8 mouse cellular contexts compared by ENCODE assay signal in the genomic region with DNA sequence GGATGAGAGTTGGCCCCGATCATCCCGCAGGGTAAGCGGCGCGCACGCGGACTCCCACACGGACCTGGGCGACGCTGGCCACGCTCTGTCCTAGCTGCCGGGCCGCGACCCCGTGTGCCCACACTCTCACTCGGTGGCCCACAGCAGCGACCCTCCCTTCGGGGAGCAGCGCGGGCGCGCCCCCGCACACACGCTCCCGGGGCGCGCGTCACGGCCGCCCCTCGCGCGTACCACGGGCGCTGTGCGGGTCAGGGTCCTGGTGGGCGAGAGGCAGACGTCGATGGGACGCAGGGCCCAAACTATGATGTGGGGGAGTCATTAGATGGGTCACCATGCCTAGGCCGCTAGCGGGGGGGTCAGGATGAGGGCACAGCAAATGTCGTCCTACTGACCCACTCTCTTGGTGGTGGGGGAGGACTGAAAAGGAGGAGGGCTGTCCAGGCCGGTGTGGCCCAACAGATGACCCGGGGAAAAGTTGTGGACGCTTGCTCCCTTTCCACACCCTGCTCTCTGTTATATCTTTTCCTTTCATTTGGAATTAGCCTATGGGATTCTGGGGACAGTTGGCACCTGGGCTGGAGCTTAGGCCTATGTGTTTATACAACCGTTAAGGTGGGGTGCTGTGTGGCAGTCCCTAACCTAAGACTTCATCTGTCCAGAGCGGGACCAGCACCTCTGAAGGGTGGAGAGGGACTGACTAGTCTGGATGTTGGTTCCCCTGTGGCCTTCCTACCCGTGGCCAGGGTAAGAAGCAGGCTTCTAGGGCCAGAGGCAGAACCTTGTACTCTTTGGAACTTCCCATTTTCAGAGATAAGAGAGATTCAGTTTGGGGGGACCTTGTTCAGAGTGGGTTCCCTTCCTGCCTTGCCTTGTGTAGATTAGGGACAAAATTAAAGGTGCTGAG. TPM values are rescaled to one million over a fixed set of nuclear protein-coding genes. Genes with fewer than 3 reads are reported as not detected.
DNase-seq lines count a peak whose midpoint lies in the region; ATAC-seq and TF ChIP-seq lines count a peak whose summit lies in the region.

No protein-coding gene starts in this region.

- TF ChIP-seq EP300 in MEL (IDR thresholded peaks at IDR 0.05; ENCODE audit: low read depth in 1 of 2, low read length in 2 of 2), result peak in 1 of 2 experiments; percentile 80; a peak in 2 of 4 replicates

- H3K4me2 ChIP-seq in embryonic facial prominence, embryonic 13.5 days, result peak overlapping the region; percentile 84
- H3K4me2 ChIP-seq in hindbrain, embryonic 15.5 days, result peak overlapping the region; percentile 83

- no peak for TF ChIP-seq CTCF in kidney, adult 2 months (conservative IDR thresholded peaks at IDR 0.05; ENCODE audit: insufficient read depth, insufficient read length, low read depth, low read length)
- TF ChIP-seq CTCF in MEL (IDR thresholded peaks at IDR 0.05 in 2 of 3, conservative IDR thresholded peaks at IDR 0.05 in 1 of 3; ENCODE audit: control insufficient read depth in 1 of 3, insufficient read depth in 1 of 3, low read depth in 2 of 3, low read length in 3 of 3, poor library complexity in 1 of 3, severe bottlenecking in 1 of 3), result no peak

- intact Hi-C loops in gastrocnemius, postnatal 14 days (cut with DNase I; ENCODE audit: low total_unique reads), result no loop called here

- no peaks in the 10 kb centered on the region for H3K9me3 ChIP-seq in MEL (replicated peaks; ENCODE audit: insufficient read depth, low read length)
- H3K9me3 ChIP-seq in embryonic facial prominence, embryonic 13.5 days, result no peaks in the 10 kb centered on the region
- no peaks in the 10 kb centered on the region for H3K9me3 ChIP-seq in hindbrain, embryonic 15.5 days
- peaks cover 11% of the 10 kb centered on the region for H3K9me3 ChIP-seq in megakaryocyte, embryonic 14.5 days

- no peaks in the 10 kb centered on the region for H3K36me3 ChIP-seq in kidney, adult 2 months (ENCODE audit: control insufficient read depth, insufficient read depth, low read length)
- peaks cover 0 to 22% of the 10 kb centered on the region in 2 experiments; a peak in 2 of 4 replicates for H3K36me3 ChIP-seq in MEL (ENCODE audit: control insufficient read depth in 1 of 2, insufficient read depth in 2 of 2, low read length in 2 of 2)
- H3K36me3 ChIP-seq in embryonic facial prominence, embryonic 13.5 days, result no peaks in the 10 kb centered on the region
- H3K36me3 ChIP-seq in hindbrain, embryonic 15.5 days, result no peaks in the 10 kb centered on the region
- H3K36me3 ChIP-seq in megakaryocyte, embryonic 14.5 days (replicated peaks; ENCODE audit: low read length), result no peaks in the 10 kb centered on the region

- H3K27me3 ChIP-seq in kidney, adult 2 months (replicated peaks; ENCODE audit: control insufficient read depth, insufficient read depth, low read length), result no peaks in the 10 kb centered on the region
- no peaks in the 10 kb centered on the region for H3K27me3 ChIP-seq in MEL (ENCODE audit: control insufficient read depth in 1 of 2, insufficient read depth in 2 of 2, low read length in 2 of 2)
- H3K27me3 ChIP-seq in embryonic facial prominence, embryonic 13.5 days, result no peaks in the 10 kb centered on the region
- H3K27me3 ChIP-seq in hindbrain, embryonic 15.5 days, result no peaks in the 10 kb centered on the region
- H3K27me3 ChIP-seq in megakaryocyte, embryonic 14.5 days (replicated peaks), result peaks cover 37% of the 10 kb centered on the region

- H3K9ac ChIP-seq in MEL (ENCODE audit: control insufficient read depth, low read depth, low read length, poor library complexity, severe bottlenecking), result peak overlapping the region; percentile 93
- H3K9ac ChIP-seq in embryonic facial prominence, embryonic 13.5 days, result peak overlapping the region; percentile 92
- peak overlapping the region; percentile 100 for H3K9ac ChIP-seq in hindbrain, embryonic 15.5 days

- TF ChIP-seq POLR2A in kidney, adult 2 months (IDR thresholded peaks at IDR 0.05; ENCODE audit: low read depth, low read length), result no peak
- peak; percentile 76 to 97 for TF ChIP-seq POLR2A in MEL (IDR thresholded peaks at IDR 0.05; ENCODE audit: control insufficient read depth in 1 of 2, insufficient read depth in 1 of 2, low read depth in 1 of 2, low read length in 2 of 2, poor library complexity in 1 of 2)

- ATAC-seq in embryonic facial prominence, embryonic 13.5 days (ENCODE audit: insufficient number of reproducible peaks, insufficient read depth, low FRiP score, low TSS enrichment, low read depth), result peak; percentile 44; the same call in 1 of the 2 replicates
- ATAC-seq in hindbrain, embryonic 15.5 days (ENCODE audit: low FRiP score, low read depth), result peak; percentile 70

- TF ChIP-seq RAD21 in MEL (IDR thresholded peaks at IDR 0.05; ENCODE audit: low read depth, low read length), result no peak

- H3K4me1 ChIP-seq in kidney, adult 2 months (ENCODE audit: control insufficient read depth, insufficient read depth, low read length), result peaks cover 17% of the 10 kb centered on the region; the same call in 1 of the 2 replicates
- peaks cover 4 to 32% of the 10 kb centered on the region in 2 experiments for H3K4me1 ChIP-seq in MEL (ENCODE audit: control insufficient read depth in 1 of 2, insufficient read depth in 2 of 2, low read length in 2 of 2)
- H3K4me1 ChIP-seq in embryonic facial prominence, embryonic 13.5 days, result peaks cover 44% of the 10 kb centered on the region
- peaks cover 56% of the 10 kb centered on the region for H3K4me1 ChIP-seq in hindbrain, embryonic 15.5 days (replicated peaks)
- H3K4me1 ChIP-seq in megakaryocyte, embryonic 14.5 days, result peaks cover 93% of the 10 kb centered on the region

- H3K4me3 ChIP-seq in kidney, adult 2 months (ENCODE audit: insufficient read depth, low read depth, low read length), result peak overlapping the region; percentile 75
- peak overlapping the region; percentile 55 to 86 for H3K4me3 ChIP-seq in MEL (ENCODE audit: control insufficient read depth in 1 of 2, insufficient read depth in 1 of 2, low read depth in 2 of 2, low read length in 2 of 2)
- H3K4me3 ChIP-seq in embryonic facial prominence, embryonic 13.5 days, result peak overlapping the region; percentile 83
- H3K4me3 ChIP-seq in hindbrain, embryonic 15.5 days, result peak overlapping the region; percentile 93
- H3K4me3 ChIP-seq in megakaryocyte, embryonic 14.5 days (replicated peaks), result peak overlapping the region; percentile 98

- WGBS in kidney, adult 2 months, result 2% methylated on average over 49 of the region's 49 CpGs
- WGBS in embryonic facial prominence, embryonic 13.5 days, result 2% methylated on average over 41 of the region's 49 CpGs
- 1% methylated on average over 45 of the region's 49 CpGs for WGBS in hindbrain, embryonic 15.5 days

- H3K27ac ChIP-seq in kidney, adult 2 months (ENCODE audit: insufficient read depth, low read depth, low read length), result peak overlapping the region; percentile 36
- H3K27ac ChIP-seq in MEL (ENCODE audit: control insufficient read depth, low read depth, low read length), result peak overlapping the region; percentile 94
- peak overlapping the region; percentile 70 for H3K27ac ChIP-seq in embryonic facial prominence, embryonic 13.5 days
- peak overlapping the region; percentile 98 for H3K27ac ChIP-seq in hindbrain, embryonic 15.5 days (replicated peaks)

- H3K79me2 ChIP-seq in MEL (ENCODE audit: control insufficient read depth, insufficient read depth, low read length, poor library complexity), result peaks cover 50% of the 10 kb centered on the region

- peak; percentile 38 for DNase-seq in kidney, adult 2 months
- no peak for DNase-seq in kidney, adult 18-20 months
- DNase-seq in MEL (ENCODE audit: low read depth, low spot score), result peak; percentile 89
- DNase-seq in gastrocnemius, postnatal 14 days, result no peak
- DNase-seq in layer of hippocampus, adult 9-11 months, result no peak

TF ChIP-seq in MEL, 35 proteins besides CTCF, POLR2A, EP300 and RAD21 (continues in another document):
- TF ChIP-seq USF2 (IDR thresholded peaks at IDR 0.05; ENCODE audit: borderline replicate concordance in 1 of 2, insufficient read depth in 1 of 2, low read depth in 1 of 2, low read length in 2 of 2) (no peak), SIN3A (IDR thresholded peaks at IDR 0.05; ENCODE audit: low read length) (peak; percentile 61), NELFE (IDR thresholded peaks at IDR 0.05; ENCODE audit: low read depth, low read length) (peak; percentile 81), ETS1 (IDR thresholded peaks at IDR 0.05; ENCODE audit: low read depth, low read length) (peak; percentile 31; the same call in 1 of the 2 replicates), POLR2AphosphoS2 (IDR thresholded peaks at IDR 0.05; ENCODE audit: low read length) (peak; percentile 61), KAT2A (conservative IDR thresholded peaks at IDR 0.05; ENCODE audit: low read depth, low read length) (no peak), TAL1 (IDR thresholded peaks at IDR 0.05; ENCODE audit: low read length) (peak; percentile 48), TBP (IDR thresholded peaks at IDR 0.05; ENCODE audit: low read depth, low read length) (peak; percentile 96), MYB (IDR thresholded peaks at IDR 0.05; ENCODE audit: low read depth, low read length) (peak; percentile 63; the same call in 1 of the 2 replicates), MXI1 (IDR thresholded peaks at IDR 0.05; ENCODE audit: low read depth, low read length) (peak; percentile 36), ZMIZ1 (IDR thresholded peaks at IDR 0.05; ENCODE audit: low read depth, low read length) (peak; percentile 89), MAZ (IDR thresholded peaks at IDR 0.05; ENCODE audit: low read depth, low read length) (peak; percentile 89)

RNA-seq across cellular contexts. Expression of gene Gramd4, which starts 1.7 kb away (rescaled TPM):
- 18.9 and 20.6 TPM in 2 replicates for polyA plus RNA-seq in kidney, adult 2 months (2012; rRNA removed)
- total RNA-seq in MEL (2012; rRNA removed), result 34.1 and 43.1 TPM in 2 replicates
- 10 to 100 TPM; 35.2 to 38.0 TPM for polyA plus RNA-seq in MEL (2012; ENCODE audit: insufficient read depth in 1 of 2, insufficient read length in 2 of 2, low read depth in 1 of 2, low replicate concordance in 2 of 2, missing spikeins in 1 of 2)
- 14.6 and 16.6 TPM in 2 replicates for polyA plus RNA-seq in embryonic facial prominence, embryonic 13.5 days (2015; fragmentation: Nextera tagmentation; extraction: Ambion mirVana)
- 31.6 and 33.4 TPM in 2 replicates for polyA plus RNA-seq in hindbrain, embryonic 15.5 days (2015; fragmentation: Nextera tagmentation; extraction: Ambion mirVana)
- polyA plus RNA-seq in megakaryocyte, embryonic 14.5 days (2012; ENCODE audit: insufficient read depth, low replicate concordance), result 2.2 and 5.0 TPM in 2 replicates
- 1 to 10 TPM; 7.2 to 8.2 TPM for total RNA-seq in gastrocnemius, postnatal 14 days (2021)

RNA-seq across cellular contexts. Expression of gene Celsr1, which starts 25.6 kb away (rescaled TPM):
- polyA plus RNA-seq in kidney, adult 2 months (2012; rRNA removed), result 12.4 and 16.8 TPM in 2 replicates
- 0.12 and 0.16 TPM in 2 replicates for total RNA-seq in MEL (2012; rRNA removed)
- polyA plus RNA-seq in MEL (2012; ENCODE audit: insufficient read depth in 1 of 2, insufficient read length in 2 of 2, low read depth in 1 of 2, low replicate concordance in 2 of 2, missing spikeins in 1 of 2), result under 1 TPM in 1 of 2 experiments, not detected in 1; 0.42 TPM
- 2.9 and 3.1 TPM in 2 replicates for polyA plus RNA-seq in embryonic facial prominence, embryonic 13.5 days (2015; fragmentation: Nextera tagmentation; extraction: Ambion mirVana)
- 1.4 and 1.6 TPM in 2 replicates for polyA plus RNA-seq in hindbrain, embryonic 15.5 days (2015; fragmentation: Nextera tagmentation; extraction: Ambion mirVana)
- polyA plus RNA-seq in megakaryocyte, embryonic 14.5 days (2012; ENCODE audit: insufficient read depth, low replicate concordance), result 0.02 and 2.1 TPM in 2 replicates
- total RNA-seq in gastrocnemius, postnatal 14 days (2021), result under 1 TPM; 0.31 to 0.94 TPM

Comparison
In these comparisons a context has a peak if more than half of its experiments do, and no peak if none do; other contexts are left out.
1. DNase-seq: peak in kidney, adult 2 months (single experiment) and MEL (single experiment); none in kidney, adult 18-20 months (single experiment), gastrocnemius, postnatal 14 days (single experiment) and layer of hippocampus, adult 9-11 months (single experiment).
2. H3K27ac ChIP-seq: peak in every context shown above with its lines; median percentile 98 in hindbrain, embryonic 15.5 days; 94 in MEL; 70 in embryonic facial prominence, embryonic 13.5 days; 36 in kidney, adult 2 months.
3. Peak in every context shown above with its lines, with median percentiles within 50 percentile points of each other: H3K4me3 ChIP-seq and H3K9ac ChIP-seq.